Mouse (Mus musculus) G1E (cell line): ENCODE results near the gene Fggy.

Source experiments
- CTCF ChIP-seq: IDR thresholded peaks from 2 replicates; pipeline ENCODE4 v1.5.1; 2012; ENCODE audit warnings: low read depth, low read length, inconsistent platforms, mixed read lengths
- GATA1 ChIP-seq: IDR thresholded peaks from 2 replicates; pipeline ENCODE4 v1.6.1; 2012; ENCODE audit warnings: borderline replicate concordance, low read length, inconsistent platforms, mixed read lengths

- TF ChIP-seq CTCF (no peak), GATA1 (no peak)
Measured at GRCm38 (mm10) chr4:95712802-95713201, 155.5 kb downstream of the Fggy start.
